Mouse (Mus musculus) cerebellum, adult 2 months (tissue): ENCODE data around the gene Ptges.

Source experiments
- CTCF ChIP-seq: fragments of 200-500 bp; IDR thresholded peaks from 2 replicates; pipeline ENCODE4 v1.5.1; 2011; ENCODE audit warnings: low read depth, mild to moderate bottlenecking, control low read depth, low read length, moderate library complexity, borderline replicate concordance; ENCODE audit not compliant: insufficient read depth
- POLR2A ChIP-seq: fragments of 200-500 bp; IDR thresholded peaks from 2 replicates; pipeline ENCODE4 v1.6.1; 2011; ENCODE audit warnings: low read length, control low read depth, borderline replicate concordance; ENCODE audit not compliant: insufficient read depth

- TF ChIP-seq CTCF: no peak
- TF ChIP-seq POLR2A: no peak
Observed at GRCm38 (mm10) chr2:30870863-30871262, 58.8 kb downstream of the Ptges start.
